Mouse (Mus musculus): ENCODE measurements around the gene Aktip. TPM values are rescaled to one million over a fixed set of nuclear protein-coding genes. Genes with fewer than 3 reads are reported as not detected.

Gene Aktip
- polyA plus RNA-seq, 2 experiments = 2.9 to 5.6 TPM

GRCm38 (mm10) chr8:91077077-91077867 lies 122.5 kb downstream of the Aktip start:
- Histone ChIP-seq H3K9me3 (ENCODE audit: control insufficient read depth, low read length) (no peaks in the 10 kb centered on the region), H3K9ac (replicated peaks) (no peak overlapping the region), H3K27me3 (ENCODE audit: control insufficient read depth, insufficient read depth, low read length) (no peaks in the 10 kb centered on the region), H3K27ac (no peak overlapping the region), H3K4me1 (replicated peaks; ENCODE audit: control insufficient read depth in 2 of 2, insufficient read depth in 2 of 2, low read length in 1 of 2) (peaks cover 0 to 6% of the 10 kb centered on the region in 2 experiments; a peak in 2 of 4 replicates), H3K36me3 (replicated peaks; ENCODE audit: control insufficient read depth, insufficient read depth, low read depth) (peaks cover 2% of the 10 kb centered on the region), H3K4me3 (ENCODE audit: insufficient read depth in 1 of 2, low read depth in 2 of 2, low read length in 2 of 2) (no peak overlapping the region), H3K4me2 (ENCODE audit: low read depth) (no peak overlapping the region)
- DNase-seq (ENCODE audit: low read depth in 3 of 3, low spot score in 3 of 3) (no peak), ATAC-seq (ENCODE audit: insufficient read depth) (peak; percentile 40; the same call in 1 of the 2 replicates)
- TF ChIP-seq EP300 (IDR thresholded peaks at IDR 0.05; ENCODE audit: low read depth) = no peak
- no peak for TF ChIP-seq CTCF (IDR thresholded peaks at IDR 0.05; ENCODE audit: low read depth)
- WGBS (ENCODE audit: insufficient replicate concordance) = 55% methylated on average over 12 of the region's 12 CpGs

GRCm38 (mm10) chr8:91070275-91070859 lies 129.4 kb downstream of the Aktip start:
- peak overlapping the region; percentile 72 to 87 for H3K4me3 ChIP-seq (ENCODE audit: insufficient read depth in 1 of 2, low read depth in 2 of 2, low read length in 2 of 2)
- DNase-seq (ENCODE audit: low read depth in 3 of 3, low spot score in 3 of 3) = peak; percentile 68 to 76 (median 70)
- peak; percentile 78 for ATAC-seq (ENCODE audit: insufficient read depth)
- H3K4me1 ChIP-seq (replicated peaks; ENCODE audit: control insufficient read depth in 2 of 2, insufficient read depth in 2 of 2, low read length in 1 of 2) = peaks cover 5 to 11% of the 10 kb centered on the region in 2 experiments; a peak in 3 of 4 replicates
- no peaks in the 10 kb centered on the region for H3K27me3 ChIP-seq (ENCODE audit: control insufficient read depth, insufficient read depth, low read length)
- TF ChIP-seq EP300 (IDR thresholded peaks at IDR 0.05; ENCODE audit: low read depth) = no peak
- 0 out of 2 replicates have a peak, but pooled peaks have one; percentile 9 for TF ChIP-seq CTCF (IDR thresholded peaks at IDR 0.05; ENCODE audit: low read depth)
- peak overlapping the region; percentile 87 for H3K4me2 ChIP-seq (ENCODE audit: low read depth)
- under 1% methylated on average over 34 of the region's 34 CpGs for WGBS (ENCODE audit: insufficient replicate concordance)
- H3K36me3 ChIP-seq (replicated peaks; ENCODE audit: control insufficient read depth, insufficient read depth, low read depth) = no peaks in the 10 kb centered on the region; the same call in 1 of the 2 replicates
- H3K27ac ChIP-seq = peak overlapping the region; percentile 71
- no peaks in the 10 kb centered on the region for H3K9me3 ChIP-seq (ENCODE audit: control insufficient read depth, low read length)
- H3K9ac ChIP-seq (replicated peaks) = peak overlapping the region; percentile 78

- H3K4me3 ChIP-seq (ENCODE audit: insufficient read depth in 1 of 2, low read depth in 2 of 2, low read length in 2 of 2) = peak within 1 kb of the TSS; percentile 72 to 87
- no peaks in the 10 kb centered on the region for H3K36me3 ChIP-seq (replicated peaks; ENCODE audit: control insufficient read depth, insufficient read depth, low read depth)
- TF ChIP-seq EP300 (IDR thresholded peaks at IDR 0.05; ENCODE audit: low read depth) = no peak
- TF ChIP-seq CTCF (IDR thresholded peaks at IDR 0.05; ENCODE audit: low read depth) = no peak
- ATAC-seq (ENCODE audit: insufficient read depth) = peak; percentile 95
- WGBS (ENCODE audit: insufficient replicate concordance) = under 1% methylated on average over 25 of the region's 25 CpGs
- H3K4me2 ChIP-seq (ENCODE audit: low read depth) = peak within 1 kb of the TSS; percentile 87
- H3K27ac ChIP-seq = peak within 1 kb of the TSS; percentile 71
- H3K4me1 ChIP-seq (replicated peaks; ENCODE audit: control insufficient read depth in 2 of 2, insufficient read depth in 2 of 2, low read length in 1 of 2) = peaks cover 5 to 11% of the 10 kb centered on the region in 2 experiments; a peak in 3 of 4 replicates
- DNase-seq (ENCODE audit: low read depth in 3 of 3, low spot score in 3 of 3) = peak; percentile 83 to 87 (median 85)
- H3K27me3 ChIP-seq (ENCODE audit: control insufficient read depth, insufficient read depth, low read length) = no peaks in the 10 kb centered on the region
- peak within 1 kb of the TSS; percentile 78 for H3K9ac ChIP-seq (replicated peaks)
- H3K9me3 ChIP-seq (ENCODE audit: control insufficient read depth, low read length) = no peaks in the 10 kb centered on the region
Measured at GRCm38 (mm10) chr8:91069834-91070233, 129.9 kb downstream of the Aktip start, which contains the start of gene Rbl2. Rbl2 (plus strand) TSS chr8:91070057.

- no peaks in the 10 kb centered on the region for H3K9me3 ChIP-seq (ENCODE audit: control insufficient read depth, low read length)
- ATAC-seq (ENCODE audit: insufficient read depth) = peak; percentile 25
- no peaks in the 10 kb centered on the region for H3K36me3 ChIP-seq (replicated peaks; ENCODE audit: control insufficient read depth, insufficient read depth, low read depth)
- peaks cover 5 to 11% of the 10 kb centered on the region in 2 experiments; a peak in 3 of 4 replicates for H3K4me1 ChIP-seq (replicated peaks; ENCODE audit: control insufficient read depth in 2 of 2, insufficient read depth in 2 of 2, low read length in 1 of 2)
- TF ChIP-seq CTCF (IDR thresholded peaks at IDR 0.05; ENCODE audit: low read depth) (no peak), EP300 (IDR thresholded peaks at IDR 0.05; ENCODE audit: low read depth) (no peak)
- H3K27ac ChIP-seq = peak overlapping the region; percentile 22; the same call in 1 of the 2 replicates
- peak in 1 of 3 experiments; percentile 10 for DNase-seq (ENCODE audit: low read depth in 3 of 3, low spot score in 3 of 3)
- peak overlapping the region; percentile 72 to 87 for H3K4me3 ChIP-seq (ENCODE audit: insufficient read depth in 1 of 2, low read depth in 2 of 2, low read length in 2 of 2)
- H3K4me2 ChIP-seq (ENCODE audit: low read depth) = peak overlapping the region; percentile 87
- no peaks in the 10 kb centered on the region for H3K27me3 ChIP-seq (ENCODE audit: control insufficient read depth, insufficient read depth, low read length)
- H3K9ac ChIP-seq (replicated peaks) = peak overlapping the region; percentile 59
- 6% methylated on average over 10 of the region's 10 CpGs for WGBS (ENCODE audit: insufficient replicate concordance)
Measured at GRCm38 (mm10) chr8:91069407-91069806, 130.4 kb downstream of the Aktip start.

- no peaks in the 10 kb centered on the region for H3K27me3 ChIP-seq (ENCODE audit: control insufficient read depth, insufficient read depth, low read length)
- 19% methylated on average over 4 of the region's 4 CpGs for WGBS (ENCODE audit: insufficient replicate concordance)
- no peak for DNase-seq (ENCODE audit: low read depth in 3 of 3, low spot score in 3 of 3)
- H3K4me2 ChIP-seq (ENCODE audit: low read depth) = no peak overlapping the region
- H3K27ac ChIP-seq = no peak overlapping the region
- peaks cover 5 to 8% of the 10 kb centered on the region in 2 experiments; a peak in 3 of 4 replicates for H3K4me1 ChIP-seq (replicated peaks; ENCODE audit: control insufficient read depth in 2 of 2, insufficient read depth in 2 of 2, low read length in 1 of 2)
- no peak for ATAC-seq (ENCODE audit: insufficient read depth)
- H3K36me3 ChIP-seq (replicated peaks; ENCODE audit: control insufficient read depth, insufficient read depth, low read depth) = no peaks in the 10 kb centered on the region
- H3K4me3 ChIP-seq (ENCODE audit: insufficient read depth in 1 of 2, low read depth in 2 of 2, low read length in 2 of 2) = no peak overlapping the region
- H3K9ac ChIP-seq (replicated peaks) = no peak overlapping the region
- no peaks in the 10 kb centered on the region for H3K9me3 ChIP-seq (ENCODE audit: control insufficient read depth, low read length)
- TF ChIP-seq CTCF (IDR thresholded peaks at IDR 0.05; ENCODE audit: low read depth) = no peak
- no peak for TF ChIP-seq EP300 (IDR thresholded peaks at IDR 0.05; ENCODE audit: low read depth)
Measured at GRCm38 (mm10) chr8:91065179-91065578, 134.6 kb downstream of the Aktip start.

Other genes starting within 250 kb of the Aktip start
- gene Rbl2, start 129.9 kb downstream of the Aktip start, polyA plus RNA-seq (2012; rRNA removed) = 4.2 and 4.9 TPM in 2 replicates
- gene Rbl2, start 129.9 kb downstream of the Aktip start, polyA plus RNA-seq (2014; fragmentation: Nextera tagmentation; extraction: Ambion mirVana) = 4.5 and 5.9 TPM in 2 replicates
- gene Rpgrip1l, start 113.3 kb upstream of the Aktip start, polyA plus RNA-seq (2012; rRNA removed) = 0.80 and 1.1 TPM in 2 replicates
- gene Rpgrip1l, start 113.3 kb upstream of the Aktip start, polyA plus RNA-seq (2014; fragmentation: Nextera tagmentation; extraction: Ambion mirVana) = 3.3 TPM in 2 replicates
- 8.2 and 10.0 TPM in 2 replicates for gene Fto, start 113.5 kb upstream of the Aktip start, polyA plus RNA-seq (2012; rRNA removed)
- 15.6 and 16.5 TPM in 2 replicates for gene Fto, start 113.5 kb upstream of the Aktip start, polyA plus RNA-seq (2014; fragmentation: Nextera tagmentation; extraction: Ambion mirVana)

All from liver, embryonic 14.5 days (tissue).